Mouse (Mus musculus) neutrophil, adult 5-6 weeks (primary cell): ENCODE data around the gene Kazn. TPM values are rescaled to one million over a fixed set of nuclear protein-coding genes. Genes with fewer than 3 reads are reported as not detected.

Experiments used
- ATAC-seq: fragments of 151-379, 151-347 bp; 2 replicates; pipeline ENCODE4 v1.8.0; 2017; ENCODE audit warnings: mild to moderate bottlenecking, moderate TSS enrichment; ENCODE audit not compliant: insufficient number of reproducible peaks, poor library complexity, low FRiP score, severe bottlenecking; ENCODE audit errors: extremely low read depth
- total RNA-seq: library from RNA; stranded (forward); fragments of 200-1000 nt; gene quantifications from 2 replicates; pipeline ENCODE4 v1.2.3, GENCODE M21; 2017

Gene Kazn
- total RNA-seq, 1 experiment from 2014 or later, result not detected

GRCm38 (mm10) chr4:142246698-142247097, 7.5 kb upstream of the Kazn start:
- no peak for ATAC-seq

GRCm38 (mm10) chr4:142244641-142245040, 5.4 kb upstream of the Kazn start:
- no peak for ATAC-seq

- ATAC-seq, result no peak
These were observed 3.7 kb upstream of the Kazn start for GRCm38 (mm10) chr4:142242750-142243383.

- no peak for ATAC-seq
These were observed 3.0 kb upstream of the Kazn start for GRCm38 (mm10) chr4:142242164-142242563.

- ATAC-seq, result no peak
These were observed 1.7 kb upstream of the Kazn start for GRCm38 (mm10) chr4:142240874-142241273.

- ATAC-seq, result no peak
These were observed 538 bp downstream of the Kazn start for GRCm38 (mm10) chr4:142238486-142239239.

- ATAC-seq, result no peak
These were observed 1.2 kb downstream of the Kazn start for GRCm38 (mm10) chr4:142238041-142238440.

GRCm38 (mm10) chr4:142236681-142237080, 2.5 kb downstream of the Kazn start:
- no peak for ATAC-seq

- ATAC-seq, result no peak
These were observed 3.8 kb downstream of the Kazn start for GRCm38 (mm10) chr4:142235426-142235825.

GRCm38 (mm10) chr4:142234828-142235227, 4.4 kb downstream of the Kazn start:
- ATAC-seq, result no peak

GRCm38 (mm10) chr4:142228821-142229575, 10.2 kb downstream of the Kazn start:
- ATAC-seq, result no peak

- no peak for ATAC-seq
These were observed 15.1 kb downstream of the Kazn start for GRCm38 (mm10) chr4:142223898-142224645.

- ATAC-seq, result no peak
These were observed 16.8 kb downstream of the Kazn start for GRCm38 (mm10) chr4:142222385-142222784.

- ATAC-seq, result no peak
These were observed 17.5 kb downstream of the Kazn start for GRCm38 (mm10) chr4:142221757-142222072.

- no peak for ATAC-seq
These were observed 18.0 kb downstream of the Kazn start for GRCm38 (mm10) chr4:142221025-142221756.

GRCm38 (mm10) chr4:142218997-142219396, 20.2 kb downstream of the Kazn start:
- ATAC-seq, result no peak

- no peak for ATAC-seq
These were observed 22.2 kb downstream of the Kazn start for GRCm38 (mm10) chr4:142217048-142217447.

- no peak for ATAC-seq
These were observed 23.4 kb downstream of the Kazn start for GRCm38 (mm10) chr4:142215760-142216159.

- no peak for ATAC-seq
These were observed 24.7 kb downstream of the Kazn start for GRCm38 (mm10) chr4:142214532-142214931.
